Mouse (Mus musculus) small intestine, adult 2 months (tissue): ENCODE measurements around the gene Egfl8. TPM values are rescaled to one million over a fixed set of nuclear protein-coding genes. Genes with fewer than 3 reads are reported as not detected.

Experiments used
- H3K27ac ChIP-seq: fragments of 200-500 bp; 2 replicates; pipeline ENCODE4 v1.5.1; 2012; ENCODE audit warnings: low read depth, low read length, control low read depth, inconsistent platforms; ENCODE audit not compliant: insufficient read depth
- H3K27me3 ChIP-seq: fragments of 200-500 bp; 2 replicates; pipeline ENCODE4 v1.6.1; 2012; ENCODE audit warnings: mild to moderate bottlenecking, moderate library complexity, low read length, inconsistent platforms; ENCODE audit not compliant: control insufficient read depth, insufficient read depth
- H3K36me3 ChIP-seq: fragments of 200-500 bp; 2 replicates; pipeline ENCODE4 v1.6.1; 2012; ENCODE audit warnings: mild to moderate bottlenecking, low read length, control low read depth, inconsistent platforms; ENCODE audit not compliant: control insufficient read depth, insufficient read depth
- H3K4me1 ChIP-seq: fragments of 200-500 bp; 2 replicates; pipeline ENCODE4 v1.6.1; 2012; ENCODE audit warnings: low read length, inconsistent platforms, mixed read lengths; ENCODE audit not compliant: control insufficient read depth, insufficient read depth, insufficient read length
- H3K4me3 ChIP-seq: fragments of 200-500 bp; 2 replicates; pipeline ENCODE4 v1.5.1; 2012; ENCODE audit warnings: low read depth, mild to moderate bottlenecking, control low read depth, inconsistent platforms, low read length, moderate library complexity
- CTCF ChIP-seq: fragments of 200-500 bp; IDR thresholded peaks from 2 replicates; pipeline ENCODE4 v1.5.1; 2012; ENCODE audit warnings: low read depth, mild to moderate bottlenecking, control low read depth, inconsistent platforms, low read length, moderate library complexity, mixed read lengths; ENCODE audit not compliant: insufficient replicate concordance, insufficient read length; ENCODE audit errors: extremely low read depth
- POLR2A ChIP-seq: fragments of 200-500 bp; IDR thresholded peaks from 2 replicates; pipeline ENCODE4 v1.6.1; 2012; ENCODE audit warnings: low read depth, mild to moderate bottlenecking, control low read depth, inconsistent platforms, low read length, moderate library complexity
- WGBS: fragments of 180-500 bp; shearing (Covaris S2); methylation state at CpG from one replicate; pipeline ENCODE4 v1.1.7; 2018; 5-methylcytosine and 5-hydroxymethylcytosine counted together
- polyA plus RNA-seq: library from polyadenylated mRNA; depleted of rRNA; stranded (reverse); fragments of >200 nt; gene quantifications from 2 replicates; pipeline ENCODE4 v1.2.3, GENCODE M21; 2012; rRNA removed

Egfl8 gene
- polyA plus RNA-seq, 1 experiment: 2.3 TPM

GRCm38 (mm10) chr17:34568421-34568820 lies 47.4 kb downstream of the Egfl8 start:
- Histone ChIP-seq H3K27ac (no peak overlapping the region), H3K4me1 (peaks cover 18% of the 10 kb centered on the region), H3K27me3 (no peaks in the 10 kb centered on the region), H3K4me3 (no peak overlapping the region), H3K36me3 (no peaks in the 10 kb centered on the region)
- TF ChIP-seq POLR2A (no peak), CTCF (no peak)
- 37% methylated on average over 13 of the region's 13 CpGs for WGBS

- H3K36me3 ChIP-seq: no peaks in the 10 kb centered on the region
- H3K4me1 ChIP-seq: peaks cover 17% of the 10 kb centered on the region
- no peak overlapping the region for H3K4me3 ChIP-seq
- WGBS: 25% methylated on average over 9 of the region's 9 CpGs
- no peak overlapping the region for H3K27ac ChIP-seq
- no peak for TF ChIP-seq POLR2A
- TF ChIP-seq CTCF: no peak
- no peaks in the 10 kb centered on the region for H3K27me3 ChIP-seq
Observed at GRCm38 (mm10) chr17:34567311-34567710, 48.5 kb downstream of the Egfl8 start.

GRCm38 (mm10) chr17:34564796-34565195 lies 51.0 kb downstream of the Egfl8 start:
- no peaks in the 10 kb centered on the region for H3K36me3 ChIP-seq
- peaks cover 17% of the 10 kb centered on the region for H3K4me1 ChIP-seq
- 73% methylated on average over 3 of the region's 3 CpGs for WGBS
- H3K27me3 ChIP-seq: no peaks in the 10 kb centered on the region
- TF ChIP-seq CTCF (no peak), POLR2A (no peak)
- H3K27ac ChIP-seq: peak overlapping the region; percentile 45
- H3K4me3 ChIP-seq: peak overlapping the region; percentile 37

- Histone ChIP-seq H3K27me3 (no peaks in the 10 kb centered on the region), H3K4me1 (peaks cover 20% of the 10 kb centered on the region), H3K4me3 (peak within 1 kb of the TSS; percentile 37), H3K27ac (peak within 1 kb of the TSS; percentile 45), H3K36me3 (no peaks in the 10 kb centered on the region)
- WGBS: 9% methylated on average over 6 of the region's 6 CpGs
- TF ChIP-seq CTCF (no peak), POLR2A (no peak)
Observed at GRCm38 (mm10) chr17:34564003-34564421, 51.8 kb downstream of the Egfl8 start, which contains the start of gene Notch4. Gene Notch4, plus strand, starts transcription at chr17:34564268.

- H3K4me1 ChIP-seq: peaks cover 18% of the 10 kb centered on the region
- H3K27me3 ChIP-seq: no peaks in the 10 kb centered on the region
- WGBS: 80% methylated on average over 11 of the region's 11 CpGs
- H3K4me3 ChIP-seq: no peak overlapping the region
- H3K36me3 ChIP-seq: no peaks in the 10 kb centered on the region
- H3K27ac ChIP-seq: no peak overlapping the region
- TF ChIP-seq POLR2A: no peak
- TF ChIP-seq CTCF: no peak
Observed at GRCm38 (mm10) chr17:34563354-34563753, 52.4 kb downstream of the Egfl8 start.

Other genes with a start within 250 kb of the Egfl8 start
- gene Btnl1, start 238.8 kb downstream of the Egfl8 start, polyA plus RNA-seq: 78.7 and 178 TPM in 2 replicates
- not detected in 2 replicates for gene BC051142, start 217.2 kb downstream of the Egfl8 start, polyA plus RNA-seq
- gene Btnl4, start 138.7 kb downstream of the Egfl8 start, polyA plus RNA-seq: 19.3 and 61.4 TPM in 2 replicates
- gene Btnl6, start 98.6 kb downstream of the Egfl8 start, polyA plus RNA-seq: 33.4 and 104 TPM in 2 replicates
- 12.1 and 16.7 TPM in 2 replicates for gene Notch4, start 51.7 kb downstream of the Egfl8 start, polyA plus RNA-seq
- 3.5 and 8.1 TPM in 2 replicates for gene Gpsm3, start 26.2 kb downstream of the Egfl8 start, polyA plus RNA-seq
- 16.1 and 32.2 TPM in 2 replicates for gene Pbx2, start 24.7 kb downstream of the Egfl8 start, polyA plus RNA-seq
- gene Ager, start 18.1 kb downstream of the Egfl8 start, polyA plus RNA-seq: 0.90 and 1.7 TPM in 2 replicates
- gene Rnf5, start 12.3 kb downstream of the Egfl8 start, polyA plus RNA-seq: 66.7 and 147 TPM in 2 replicates
- gene Agpat1, start 11.7 kb downstream of the Egfl8 start, polyA plus RNA-seq: 210 and 330 TPM in 2 replicates
- gene Ppt2, start 12.5 kb upstream of the Egfl8 start, polyA plus RNA-seq: 17.3 and 22.0 TPM in 2 replicates
- gene Prrt1, start 13.6 kb upstream of the Egfl8 start, polyA plus RNA-seq: 5.5 and 8.0 TPM in 2 replicates
- gene Fkbpl, start 28.8 kb upstream of the Egfl8 start, polyA plus RNA-seq: 2.5 and 9.3 TPM in 2 replicates
- 26.6 and 48.0 TPM in 2 replicates for gene Atf6b, start 31.2 kb upstream of the Egfl8 start, polyA plus RNA-seq
- 12.1 and 12.5 TPM in 2 replicates for gene Tnxb, start 54.6 kb upstream of the Egfl8 start, polyA plus RNA-seq
- gene C4b, start 127.9 kb upstream of the Egfl8 start, polyA plus RNA-seq: 16.8 and 17.2 TPM in 2 replicates
- 0.18 and 0.67 TPM in 2 replicates for gene Cyp21a1, start 188.6 kb upstream of the Egfl8 start, polyA plus RNA-seq
- 28.6 and 56.3 TPM in 2 replicates for gene Stk19, start 221.0 kb upstream of the Egfl8 start, polyA plus RNA-seq
- 31.5 and 51.8 TPM in 2 replicates for gene Dxo, start 221.0 kb upstream of the Egfl8 start, polyA plus RNA-seq
- gene Skiv2l, start 234.2 kb upstream of the Egfl8 start, polyA plus RNA-seq: 48.1 and 79.3 TPM in 2 replicates
- gene Nelfe, start 234.4 kb upstream of the Egfl8 start, polyA plus RNA-seq: 7.8 and 18.3 TPM in 2 replicates
- gene Cfb, start 246.5 kb upstream of the Egfl8 start, polyA plus RNA-seq: 22.4 and 71.5 TPM in 2 replicates